Mouse (Mus musculus): ENCODE measurements around the gene Adipor2.

GRCm38 (mm10) chr6:119341409-119341808, 76.1 kb downstream of the Adipor2 start:
- TF ChIP-seq POLR2A (IDR thresholded peaks at IDR 0.05; ENCODE audit: low read depth, low read length) (no peak), CTCF (IDR thresholded peaks at IDR 0.05; ENCODE audit: extremely low read depth, insufficient read depth, insufficient read length, insufficient replicate concordance) (no peak)

Data from spleen, adult 2 months (tissue).